Mouse (Mus musculus): Measurements from ENCODE around the gene Arhgef33.

Arhgef33 gene

DNA sequence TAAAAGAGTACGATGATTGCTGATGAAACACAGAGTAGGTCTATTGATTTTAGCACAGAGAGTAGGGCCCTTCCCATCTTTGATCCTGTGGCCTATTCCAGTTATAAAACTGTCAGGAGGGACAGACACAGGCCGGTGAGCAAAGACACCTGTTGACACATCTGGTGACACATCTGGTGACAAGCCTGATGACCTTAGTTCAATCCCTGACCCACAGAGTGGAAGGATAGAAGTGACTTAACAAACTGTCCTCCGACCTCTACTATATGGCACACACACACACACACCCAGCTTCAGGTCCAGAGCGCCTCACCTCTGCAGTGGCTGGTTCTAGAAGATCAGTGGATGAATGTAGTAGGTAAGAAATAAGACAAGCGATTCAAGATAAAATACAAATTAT, 139.3 kb downstream of the Arhgef33 start:
- no peak for DNase-seq (ENCODE audit: low spot score in 2 of 2)
